Mouse (Mus musculus): ENCODE data around the gene Col8a1.

Col8a1 gene

DNA sequence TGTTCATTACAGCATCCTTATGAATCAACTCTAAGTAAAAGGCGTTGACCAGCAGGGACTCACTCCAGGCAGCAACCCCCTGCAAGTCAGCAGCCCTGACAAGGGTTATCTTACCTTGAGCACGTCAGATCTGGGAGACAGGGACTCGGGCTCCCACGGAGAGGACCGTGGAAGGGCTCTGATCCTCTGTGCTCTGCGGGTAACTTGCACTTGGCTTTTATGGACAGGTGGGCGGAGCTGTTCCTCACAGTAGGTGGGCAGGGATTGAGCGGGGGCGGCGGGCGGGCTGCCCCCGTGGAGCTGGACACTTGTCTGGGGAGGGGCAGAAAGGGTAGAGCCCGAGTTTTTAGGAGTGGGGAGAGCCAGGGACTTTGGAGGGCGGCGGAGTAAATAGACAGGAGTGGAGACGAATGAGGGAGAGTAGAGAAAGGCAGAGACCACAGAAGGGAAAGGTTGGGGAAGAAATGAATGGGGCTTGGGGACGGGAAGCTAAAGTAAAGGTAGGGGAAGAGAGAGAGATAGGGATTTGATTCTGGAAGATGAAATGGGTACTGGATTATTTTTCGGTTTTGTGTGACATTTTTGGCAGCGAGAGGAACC is at the start of gene Col8a1:
Gene Col8a1 (minus strand): TSS at position 212 of the 600 bp plus-strand sequence.
- no peak for DNase-seq

DNA sequence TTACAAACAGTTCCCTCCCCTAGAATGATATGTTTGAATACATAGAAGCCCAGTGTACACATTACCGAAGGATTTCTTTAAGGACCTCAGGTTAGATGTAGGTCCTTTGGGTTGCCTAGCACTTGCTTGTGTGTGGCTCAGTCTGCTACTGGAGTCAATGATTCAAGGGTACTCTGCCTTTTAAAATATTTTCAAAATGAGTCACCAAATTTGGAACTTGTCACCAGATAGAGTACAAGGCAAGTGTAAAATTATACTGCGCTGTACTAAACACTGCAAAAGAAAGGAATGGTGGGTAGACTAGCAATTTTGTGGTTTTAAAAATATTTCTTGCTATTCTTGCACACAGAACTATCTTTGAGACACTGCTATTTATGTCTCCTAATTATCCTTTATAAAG is 47.3 kb upstream of the Col8a1 start:
- DNase-seq, result no peak

DNA sequence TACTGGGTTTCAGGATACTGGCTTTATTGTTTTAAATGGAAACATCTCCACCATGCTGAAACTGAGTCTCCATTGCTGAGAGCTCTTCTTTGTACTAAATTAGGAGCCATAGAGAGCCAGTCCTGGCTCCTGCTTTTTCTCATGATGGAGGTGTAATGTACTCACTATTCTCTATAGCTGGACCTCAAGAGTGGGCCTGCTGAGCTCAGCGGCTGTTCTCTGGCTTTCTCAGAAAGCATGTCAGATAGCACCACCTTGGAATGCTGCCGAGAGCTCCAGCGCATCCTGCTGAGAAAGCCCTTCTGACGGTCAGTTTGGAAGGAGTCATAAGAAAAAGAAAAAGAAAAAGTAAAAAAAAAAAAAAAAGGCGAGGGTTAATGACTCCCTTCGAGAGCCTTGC is 41.8 kb upstream of the Col8a1 start:
- DNase-seq, result no peak

DNA sequence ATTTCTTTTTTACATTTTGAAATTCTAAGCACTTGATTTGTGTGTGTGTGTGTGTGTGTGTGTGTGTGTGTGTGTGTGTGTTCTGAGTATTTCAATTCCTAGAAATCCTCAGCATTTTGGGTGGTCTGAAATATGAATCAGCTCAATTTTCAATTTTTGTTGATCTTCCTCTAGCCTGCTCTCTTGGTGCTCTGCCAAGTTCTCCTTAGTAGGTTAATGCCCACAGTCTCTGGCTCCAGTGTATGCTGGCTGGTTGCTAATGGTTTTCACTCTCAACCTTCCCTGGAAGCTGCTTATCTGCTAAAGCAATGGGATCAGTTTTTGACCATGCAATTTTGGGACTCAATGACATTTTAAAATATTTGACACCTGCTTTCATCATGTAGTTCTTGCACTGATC is 24.5 kb upstream of the Col8a1 start:
- DNase-seq, result no peak

GRCm38 (mm10) chr16:57765615-57766014 is 11.1 kb upstream of the Col8a1 start:
- DNase-seq, result no peak

- DNase-seq, result no peak
These were observed 5.3 kb upstream of the Col8a1 start for GRCm38 (mm10) chr16:57759862-57760261.

DNA sequence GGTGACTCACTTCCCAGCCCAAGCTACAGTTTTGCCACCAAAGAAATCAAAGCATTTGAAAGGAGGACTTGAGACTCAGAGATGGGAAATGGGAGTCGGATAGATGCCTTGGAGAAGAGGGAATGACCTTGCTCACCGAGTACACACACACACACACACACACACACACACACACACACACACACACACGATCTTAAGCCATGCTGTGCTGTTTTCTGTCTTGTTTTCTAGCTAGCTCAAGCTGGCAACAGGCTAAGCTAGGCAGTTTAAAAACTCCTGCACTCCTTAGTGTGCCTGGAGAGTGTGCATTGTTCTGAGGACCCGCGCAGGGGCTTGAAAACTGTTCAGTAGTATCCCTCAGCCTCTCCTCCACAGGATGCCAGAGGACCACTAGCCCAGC is 1.2 kb upstream of the Col8a1 start:
- no peak for DNase-seq

GRCm38 (mm10) chr16:57755241-57755640 is 704 bp upstream of the Col8a1 start:
- no peak for DNase-seq

DNA sequence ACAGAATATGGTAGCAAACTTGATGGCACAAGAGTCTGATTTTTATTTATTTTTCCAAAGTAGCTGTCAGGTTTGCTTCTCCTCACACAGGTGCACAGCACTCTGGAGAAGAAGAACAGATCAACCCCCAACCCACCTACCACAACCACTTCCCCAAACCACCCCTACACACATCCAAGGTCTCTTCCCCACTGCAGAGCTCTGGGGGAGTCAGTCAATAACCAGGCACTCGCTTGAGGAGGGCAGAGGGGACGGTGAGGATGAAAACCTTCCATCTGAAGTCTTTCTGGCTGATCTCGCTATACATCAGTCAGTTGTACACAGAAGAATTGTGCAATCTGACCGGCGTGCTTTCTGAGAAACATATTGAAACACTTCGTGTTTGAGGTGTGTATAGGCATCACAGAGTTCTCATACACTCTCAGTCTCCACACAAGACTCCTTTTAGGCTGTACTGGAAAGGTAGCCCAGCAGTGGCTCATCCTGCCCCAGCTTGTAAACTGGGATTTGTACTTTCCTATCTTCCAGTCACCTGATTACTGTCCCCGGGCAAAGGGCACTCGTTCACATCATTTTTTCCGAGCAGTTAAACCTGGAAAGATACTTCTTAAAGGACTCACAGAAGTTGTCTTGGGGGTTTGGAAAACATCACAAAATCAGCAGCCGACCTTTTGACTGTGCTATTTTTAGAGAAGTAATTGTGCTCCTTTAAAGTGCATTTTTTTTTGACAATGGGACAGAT is 827 bp downstream of the Col8a1 start:
- no peak for DNase-seq

DNA sequence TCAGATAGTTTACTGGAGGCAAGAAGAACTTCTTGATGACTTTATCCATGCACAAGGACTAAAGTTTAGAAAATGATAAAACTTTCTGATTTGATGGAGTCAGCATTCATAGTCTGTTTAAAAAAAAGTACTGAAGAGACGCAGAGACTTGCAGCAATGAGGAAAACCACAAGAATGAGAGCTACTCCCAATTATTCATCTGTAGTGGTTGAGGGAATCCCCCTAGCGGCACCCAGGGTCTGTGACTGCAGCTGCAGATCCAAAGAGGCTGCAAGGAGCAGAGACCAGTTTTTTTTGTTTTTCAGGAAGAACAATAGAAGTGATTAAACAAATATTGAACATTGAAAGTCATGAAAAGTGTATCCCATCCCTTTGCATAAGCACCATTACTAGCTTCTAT is 4.0 kb downstream of the Col8a1 start:
- no peak for DNase-seq

- DNase-seq, result no peak
These were observed 6.4 kb downstream of the Col8a1 start for GRCm38 (mm10) chr16:57748093-57748492.

DNA sequence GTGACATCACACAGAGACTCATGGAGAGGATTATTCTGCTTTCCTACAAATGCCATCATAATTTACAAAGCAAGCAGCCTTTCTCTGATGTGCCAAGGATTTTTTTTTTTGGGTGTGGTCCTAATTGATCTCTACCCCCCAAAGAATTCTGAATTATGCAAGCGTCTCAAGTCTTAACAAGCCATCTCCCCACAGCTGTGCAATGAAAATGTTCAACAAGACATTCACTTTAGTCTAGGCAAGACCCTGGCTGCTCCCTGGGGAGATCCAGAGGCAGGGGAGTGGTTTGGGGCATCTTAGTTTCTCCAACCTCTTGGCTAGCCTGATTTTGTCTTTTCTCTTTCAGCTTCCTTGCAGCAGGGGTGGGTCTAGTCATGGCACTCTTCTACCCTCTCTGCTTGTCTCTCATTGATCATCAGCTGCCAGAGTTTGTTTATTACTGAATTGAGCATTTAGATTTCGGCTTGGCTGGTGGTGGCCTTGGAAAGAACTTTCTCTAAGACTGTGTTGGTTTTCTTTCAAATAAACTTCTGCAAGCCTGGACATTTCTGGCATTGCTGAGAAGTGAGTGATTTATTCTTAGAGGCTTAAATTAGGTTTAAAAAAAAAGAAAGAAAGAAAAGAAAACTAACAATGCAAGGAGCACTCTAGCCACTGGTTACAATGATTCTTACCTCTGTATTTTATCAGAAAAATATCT is 7.0 kb downstream of the Col8a1 start:
- no peak for DNase-seq

DNA sequence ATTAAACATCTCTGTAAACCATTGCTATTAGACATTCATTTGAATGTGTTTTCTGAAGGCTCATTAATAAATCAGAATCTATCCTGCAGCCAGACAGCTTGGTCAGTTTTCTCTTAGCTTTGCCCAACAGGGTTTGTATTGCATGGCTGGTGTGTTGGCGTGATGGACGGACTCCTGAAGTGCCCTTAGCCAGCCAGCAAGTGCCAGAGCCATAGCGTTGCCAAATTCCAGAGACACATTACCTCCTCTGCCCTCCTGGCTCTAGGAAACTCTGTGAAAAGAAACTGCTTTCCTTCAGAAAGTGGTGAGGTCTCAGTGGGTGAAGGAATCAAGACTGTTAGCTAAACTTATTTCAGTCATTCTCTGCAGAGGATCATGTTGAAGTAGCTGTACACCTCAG is 14.4 kb downstream of the Col8a1 start:
- DNase-seq, result no peak

- DNase-seq, result no peak
These were observed 19.6 kb downstream of the Col8a1 start for GRCm38 (mm10) chr16:57734942-57735341.

DNA sequence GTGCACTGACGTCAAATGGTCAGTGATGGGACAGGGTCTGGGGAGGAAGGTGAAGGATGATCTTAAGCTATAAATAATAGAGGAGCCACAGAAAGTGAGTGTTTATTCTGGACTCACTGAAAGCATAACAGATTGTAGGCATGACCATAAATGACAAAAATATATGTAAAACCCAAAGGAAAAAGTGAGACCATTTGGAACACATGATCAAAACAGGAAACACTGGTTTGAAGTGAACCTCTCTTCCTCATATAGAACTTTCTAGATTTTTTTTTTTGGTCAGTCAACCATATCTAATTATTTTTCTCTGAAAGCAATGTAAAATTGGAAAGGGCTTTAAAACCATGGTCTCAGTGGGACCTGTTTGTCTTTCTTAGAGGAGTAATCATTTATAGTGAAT is 21.0 kb downstream of the Col8a1 start:
- DNase-seq, result no peak

DNA sequence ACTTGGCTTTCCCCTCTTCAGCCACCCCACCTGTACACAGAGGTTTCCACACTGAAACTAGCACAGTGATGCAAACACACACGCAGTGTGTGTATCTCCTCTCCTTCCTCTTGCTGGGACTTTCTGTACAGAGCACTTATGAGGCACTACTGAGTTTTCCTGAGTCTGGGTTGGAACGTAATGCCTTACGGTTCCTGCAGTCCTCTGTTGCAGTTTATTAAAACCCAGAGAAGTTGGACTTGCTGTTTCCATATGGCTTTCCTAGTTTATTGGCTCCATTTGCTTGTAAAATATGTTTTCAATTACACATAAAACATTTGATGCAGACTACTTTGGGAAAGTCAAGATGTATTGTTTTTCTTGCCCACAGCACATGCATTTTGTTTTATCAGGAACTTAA is 21.4 kb downstream of the Col8a1 start:
- DNase-seq, result no peak

- no peak for DNase-seq
These were observed 29.6 kb downstream of the Col8a1 start for GRCm38 (mm10) chr16:57724978-57725377.

DNA sequence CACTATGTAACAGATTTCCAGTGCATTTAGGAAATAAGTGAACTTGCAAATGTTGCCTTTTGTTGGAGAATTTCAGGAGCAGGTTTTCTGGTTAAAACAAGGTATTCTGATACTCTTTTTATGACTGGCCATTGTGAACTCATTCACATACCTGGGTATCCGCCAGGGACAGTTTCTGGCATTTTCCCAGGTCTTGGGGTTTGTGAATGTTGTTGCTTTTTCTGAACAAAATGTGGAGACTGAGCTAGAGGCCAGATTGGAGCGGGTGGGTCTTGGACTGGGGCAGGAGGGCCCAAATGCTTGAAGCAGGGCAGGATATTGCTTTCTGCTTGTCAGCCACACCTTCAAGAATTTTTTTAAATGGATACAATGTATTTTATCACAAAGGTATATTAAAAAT is 35.6 kb downstream of the Col8a1 start:
- no peak for DNase-seq

DNA sequence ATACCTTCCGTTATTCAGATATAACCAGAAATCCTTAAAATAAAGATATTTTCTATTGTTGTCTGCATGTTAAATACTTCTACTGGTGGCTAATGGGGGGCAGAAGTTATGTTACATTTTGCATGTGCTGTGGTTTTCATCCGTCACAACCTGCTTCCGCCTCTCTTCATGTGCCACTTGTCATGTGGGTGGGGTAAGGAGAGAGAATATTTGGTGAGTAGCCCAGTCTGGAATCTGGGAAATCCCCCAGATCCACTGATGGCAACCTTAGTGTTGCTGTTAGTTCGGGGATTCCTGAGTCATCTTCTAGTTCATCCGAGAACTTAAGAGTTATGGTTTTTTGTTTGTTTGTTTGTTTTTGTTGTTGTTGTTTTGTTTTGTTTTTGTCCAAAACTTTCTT is 55.8 kb downstream of the Col8a1 start:
- DNase-seq, result no peak

DNA sequence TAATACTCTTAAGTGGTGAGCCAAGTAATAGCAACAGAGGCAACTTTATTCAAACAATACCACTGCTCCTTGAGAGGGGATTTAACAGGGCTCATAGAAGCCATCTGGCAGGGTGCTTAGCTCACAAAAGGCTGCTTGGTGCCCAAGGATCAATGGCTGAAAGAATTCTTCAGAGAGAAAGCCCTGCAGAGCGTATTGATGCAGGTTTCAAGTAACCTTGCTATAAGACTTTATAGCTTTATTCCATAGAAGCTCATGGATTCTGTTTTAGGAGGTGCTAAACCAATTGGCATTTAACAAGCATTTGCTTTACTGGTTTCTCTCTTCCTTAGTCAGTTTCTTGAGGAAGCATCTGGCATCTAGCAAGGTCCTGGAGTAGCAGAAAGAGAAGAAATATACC is 59.8 kb downstream of the Col8a1 start:
- no peak for DNase-seq

DNA sequence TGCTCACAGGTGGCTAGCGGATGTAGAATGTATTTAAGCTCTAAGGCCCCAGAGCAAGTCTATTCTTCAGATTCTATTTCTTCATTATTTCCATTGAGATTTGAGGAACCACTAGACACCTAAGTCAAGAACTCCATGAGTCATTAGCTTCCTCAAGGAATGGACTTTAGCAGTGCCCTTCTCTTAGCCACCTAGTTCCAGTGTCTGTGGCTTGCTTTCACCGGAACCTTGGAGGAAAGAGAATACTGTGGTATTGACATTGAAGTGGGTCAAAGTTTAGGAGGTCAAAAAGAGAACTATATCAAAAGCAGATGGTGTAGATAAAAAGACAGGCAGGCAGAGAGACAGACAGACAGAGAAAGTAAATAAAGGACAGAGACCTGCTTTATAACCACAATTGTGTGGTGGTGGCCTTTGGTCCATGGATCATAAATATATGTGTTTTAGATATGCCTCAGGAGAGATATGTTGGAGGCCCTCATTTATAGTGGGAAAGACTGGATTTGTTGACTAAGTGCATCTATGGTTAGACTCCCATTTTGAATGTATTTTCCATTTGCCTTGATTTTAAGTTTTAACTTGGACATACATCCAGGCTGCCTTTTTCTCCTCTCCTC is 60.5 kb downstream of the Col8a1 start:
- no peak for DNase-seq

- no peak for DNase-seq
These were observed 68.6 kb downstream of the Col8a1 start for GRCm38 (mm10) chr16:57685790-57686399.

- DNase-seq, result no peak
These were observed 82.3 kb downstream of the Col8a1 start for GRCm38 (mm10) chr16:57672251-57672650.

Measured in thymus, postnatal 4 days (tissue).